Mouse (Mus musculus) midbrain, embryonic 12.5 days (tissue): ENCODE measurements around the gene Mtmr4. TPM values are rescaled to one million over a fixed set of nuclear protein-coding genes. Genes with fewer than 3 reads are reported as not detected.

Experiments
- ATAC-seq: fragments of 200-750 bp; cut with Nextera tagmentation; 2 replicates; pipeline ENCODE4 v1.8.0; 2017; ENCODE audit warnings: low read depth, moderate TSS enrichment, moderate library complexity; ENCODE audit not compliant: low FRiP score
- H3K27ac ChIP-seq: fragments of 300-500 bp; sonication (generic); replicated peaks from 2 replicates; pipeline ENCODE4 v1.5.1; 2016; ENCODE audit warnings: mild to moderate bottlenecking
- H3K27me3 ChIP-seq: fragments of 300-500 bp; sonication (generic); 2 replicates; pipeline ENCODE4 v1.6.1; 2016; ENCODE audit warnings: mild to moderate bottlenecking
- H3K36me3 ChIP-seq: fragments of 300-500 bp; sonication (generic); 2 replicates; pipeline ENCODE4 v1.6.1; 2016
- H3K4me1 ChIP-seq: fragments of 300-500 bp; sonication (generic); 2 replicates; pipeline ENCODE4 v1.6.1; 2016
- H3K4me2 ChIP-seq: fragments of 300-500 bp; sonication (generic); replicated peaks from 2 replicates; pipeline ENCODE4 v1.6.1; 2016; ENCODE audit warnings: mild to moderate bottlenecking, moderate library complexity
- H3K4me3 ChIP-seq: fragments of 300-500 bp; sonication (generic); 2 replicates; pipeline ENCODE4 v1.5.1; 2016; ENCODE audit warnings: mild to moderate bottlenecking
- H3K9ac ChIP-seq: fragments of 300-500 bp; sonication (generic); replicated peaks from 2 replicates; pipeline ENCODE4 v1.6.1; 2016; ENCODE audit warnings: mild to moderate bottlenecking, moderate library complexity
- H3K9me3 ChIP-seq: fragments of 300-500 bp; sonication (generic); 2 replicates; pipeline ENCODE4 v1.6.1; 2016; ENCODE audit warnings: mild to moderate bottlenecking
- WGBS: fragments of 180-500 bp; shearing (Covaris S2); methylation state at CpG from one replicate; pipeline ENCODE4 v1.1.7; 2016; 5-methylcytosine and 5-hydroxymethylcytosine counted together
- polyA plus RNA-seq: library from polyadenylated mRNA; unstranded; fragments of >200 nt; fragmentation: Nextera tagmentation; extraction: Ambion mirVana; gene quantifications from 2 replicates; pipeline ENCODE4 v1.2.1, GENCODE M21; 2016

Mtmr4 gene
- polyA plus RNA-seq, 1 experiment from 2014 or later, result 76.9 TPM

DNA sequence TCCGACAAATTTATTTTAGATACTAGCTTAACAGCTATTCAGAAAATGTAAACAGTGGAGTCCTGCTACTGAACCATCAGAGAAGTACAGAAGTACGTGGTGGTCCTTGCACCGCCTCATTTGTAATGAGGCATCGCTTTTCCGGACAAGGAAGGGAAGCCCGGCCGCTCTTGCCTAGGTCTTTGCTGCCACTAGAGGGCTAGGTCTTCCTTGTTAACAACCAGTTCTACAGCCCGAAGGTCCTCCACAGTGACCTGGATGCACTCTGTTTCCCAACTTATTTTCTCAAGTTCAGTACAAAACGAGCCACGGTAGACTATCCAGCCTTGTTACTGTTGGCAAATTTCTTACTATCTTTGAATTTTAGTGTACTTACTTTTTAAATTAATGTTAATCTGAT, 37.9 kb downstream of the Mtmr4 start:
- peaks cover 11% of the 10 kb centered on the region; the same call in 1 of the 2 replicates for H3K36me3 ChIP-seq
- no peaks in the 10 kb centered on the region for H3K4me1 ChIP-seq
- no peak overlapping the region for H3K4me2 ChIP-seq
- no peak overlapping the region for H3K4me3 ChIP-seq
- no peak overlapping the region for H3K27ac ChIP-seq
- H3K9ac ChIP-seq, result no peak overlapping the region
- no peak for ATAC-seq
- WGBS, result 40% methylated on average over 10 of the region's 10 CpGs
- H3K9me3 ChIP-seq, result no peaks in the 10 kb centered on the region
- H3K27me3 ChIP-seq, result no peaks in the 10 kb centered on the region

DNA sequence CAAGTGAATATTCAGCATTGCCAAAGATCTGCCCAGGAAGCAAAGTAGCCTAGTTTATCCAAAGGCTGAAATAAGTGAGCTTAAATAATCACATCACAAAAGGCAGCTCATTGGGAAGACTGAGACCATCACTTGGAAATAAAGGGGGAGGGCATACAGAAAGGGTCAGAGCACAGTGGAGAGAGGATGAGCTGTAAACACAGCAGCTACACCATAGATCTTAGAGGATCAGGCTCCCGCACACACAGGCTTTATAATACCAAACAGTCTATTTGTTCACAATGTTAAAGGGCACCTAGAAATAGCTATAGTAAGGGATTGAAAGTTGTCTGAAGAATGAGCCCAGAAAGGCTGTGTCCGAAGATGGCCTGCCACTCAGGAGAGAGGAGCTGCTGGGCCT, 46.8 kb downstream of the Mtmr4 start:
- ATAC-seq, result no peak
- 11% methylated on average over 2 of the region's 2 CpGs for WGBS
- no peak overlapping the region for H3K27ac ChIP-seq

DNA sequence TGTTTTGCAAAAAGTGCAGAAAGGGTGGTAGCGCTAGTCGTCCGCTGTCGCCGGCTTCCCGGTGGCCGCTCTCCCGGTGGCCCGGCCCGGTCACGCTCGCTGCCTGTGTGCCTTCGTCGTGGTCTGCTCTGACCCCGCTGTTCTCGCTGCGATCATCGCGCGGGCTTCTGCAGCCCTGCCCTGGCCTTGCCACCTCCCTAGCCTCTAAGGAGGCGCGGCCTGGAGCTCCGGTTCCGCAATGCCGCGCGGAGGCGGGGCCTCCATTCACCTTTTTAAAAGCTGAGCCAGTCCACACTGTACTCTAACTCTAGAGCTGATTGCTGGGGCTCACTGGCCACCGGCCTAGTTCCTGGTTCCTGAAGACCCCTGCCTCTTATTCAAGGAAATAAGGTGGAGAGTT, 47.2 kb downstream of the Mtmr4 start:
- ATAC-seq, result peak; percentile 34; the same call in 1 of the 2 replicates

More for the DNA sequence above, 46.8 kb downstream of the Mtmr4 start:
- H3K4me1 ChIP-seq, result peaks cover 11% of the 10 kb centered on the region
- H3K36me3 ChIP-seq, result peaks cover 5% of the 10 kb centered on the region; the same call in 1 of the 2 replicates
- H3K9me3 ChIP-seq, result no peaks in the 10 kb centered on the region
- H3K4me2 ChIP-seq, result peak overlapping the region; percentile 63
- peak overlapping the region; percentile 41 for H3K4me3 ChIP-seq
- no peaks in the 10 kb centered on the region for H3K27me3 ChIP-seq
- peak overlapping the region; percentile 67 for H3K9ac ChIP-seq

DNA sequence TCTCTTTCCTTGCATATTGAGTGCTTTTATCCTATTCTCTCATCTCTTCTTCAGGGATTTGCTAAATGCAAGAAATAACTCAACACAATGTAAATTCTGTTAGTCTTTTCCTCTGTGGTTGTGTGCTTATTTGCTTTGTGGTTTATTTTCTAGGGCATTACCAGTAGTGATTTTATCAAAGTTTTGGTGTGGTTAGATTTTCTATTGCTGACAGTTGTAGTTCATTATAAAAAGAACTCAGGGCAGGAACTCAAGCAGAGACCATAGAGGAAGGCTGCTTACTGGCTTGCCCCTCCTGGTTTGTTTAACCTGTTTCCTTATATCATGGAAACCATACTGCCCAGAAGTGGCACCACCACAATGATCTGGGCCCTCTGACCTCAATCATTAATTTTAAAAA, 50.9 kb downstream of the Mtmr4 start:
- peaks cover 11% of the 10 kb centered on the region for H3K4me1 ChIP-seq
- H3K9ac ChIP-seq, result no peak overlapping the region
- no peak overlapping the region for H3K4me3 ChIP-seq
- no peaks in the 10 kb centered on the region for H3K9me3 ChIP-seq
- no peak for ATAC-seq
- H3K4me2 ChIP-seq, result no peak overlapping the region
- no peaks in the 10 kb centered on the region for H3K27me3 ChIP-seq
- H3K27ac ChIP-seq, result no peak overlapping the region
- H3K36me3 ChIP-seq, result no peaks in the 10 kb centered on the region

More for the DNA sequence above, 47.2 kb downstream of the Mtmr4 start:
- Histone ChIP-seq H3K9me3 (no peaks in the 10 kb centered on the region), H3K27ac (no peak overlapping the region), H3K4me3 (peak overlapping the region; percentile 41), H3K36me3 (peaks cover 5% of the 10 kb centered on the region; the same call in 1 of the 2 replicates), H3K9ac (peak overlapping the region; percentile 67), H3K27me3 (no peaks in the 10 kb centered on the region), H3K4me2 (peak overlapping the region; percentile 63), H3K4me1 (peaks cover 11% of the 10 kb centered on the region)
- 1% methylated on average over 29 of the region's 29 CpGs for WGBS

DNA sequence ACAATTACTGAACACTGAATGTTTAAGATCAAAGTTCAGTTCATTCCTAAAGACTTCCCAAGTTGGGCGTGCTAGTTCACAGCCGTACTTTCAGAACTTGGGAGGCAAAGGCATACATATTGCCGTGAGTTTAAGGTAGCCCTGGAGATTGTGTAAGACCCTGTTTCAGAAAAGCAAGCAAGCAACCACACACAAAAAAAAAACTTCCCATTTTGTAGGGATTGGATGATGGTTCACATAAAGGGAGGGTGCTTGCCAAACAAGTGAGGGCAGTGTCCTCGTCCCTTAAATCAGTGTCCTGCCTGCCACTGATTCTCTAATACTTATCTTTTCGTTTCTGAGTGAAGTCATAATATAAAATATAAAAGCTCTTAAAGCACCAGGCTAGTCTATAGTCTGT, 62.7 kb downstream of the Mtmr4 start:
- Histone ChIP-seq H3K9me3 (no peaks in the 10 kb centered on the region), H3K4me1 (no peaks in the 10 kb centered on the region), H3K9ac (no peak overlapping the region), H3K36me3 (no peaks in the 10 kb centered on the region), H3K27me3 (no peaks in the 10 kb centered on the region), H3K27ac (no peak overlapping the region), H3K4me2 (no peak overlapping the region), H3K4me3 (no peak overlapping the region)
- ATAC-seq, result no peak
- WGBS, result 84% methylated on average over 5 of the region's 5 CpGs

DNA sequence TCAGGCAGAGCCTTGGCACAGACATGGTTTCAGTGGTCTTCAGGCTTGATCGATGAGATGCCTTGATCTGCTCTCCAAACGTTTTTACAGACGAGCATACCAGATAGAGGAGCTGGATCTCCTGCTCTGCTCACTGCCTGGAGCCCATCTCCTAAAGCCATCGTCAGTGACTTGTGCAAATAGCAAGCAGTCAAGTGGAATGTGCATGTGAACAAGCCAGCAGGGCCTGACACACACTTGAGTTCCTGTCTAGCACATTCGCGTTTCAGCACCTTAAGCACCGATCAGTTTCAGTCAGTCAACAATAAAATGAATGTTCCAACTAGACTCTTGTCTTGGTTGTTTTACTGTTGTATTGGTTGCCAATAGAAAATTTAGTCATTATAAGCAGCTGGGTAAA, 67.3 kb downstream of the Mtmr4 start:
- Histone ChIP-seq H3K4me3 (no peak overlapping the region), H3K9me3 (no peaks in the 10 kb centered on the region), H3K27me3 (peaks cover 16% of the 10 kb centered on the region), H3K4me2 (no peak overlapping the region), H3K27ac (no peak overlapping the region), H3K36me3 (no peaks in the 10 kb centered on the region), H3K9ac (no peak overlapping the region), H3K4me1 (peaks cover 8% of the 10 kb centered on the region)
- no peak for ATAC-seq
- WGBS, result 70% methylated on average over 7 of the region's 7 CpGs

DNA sequence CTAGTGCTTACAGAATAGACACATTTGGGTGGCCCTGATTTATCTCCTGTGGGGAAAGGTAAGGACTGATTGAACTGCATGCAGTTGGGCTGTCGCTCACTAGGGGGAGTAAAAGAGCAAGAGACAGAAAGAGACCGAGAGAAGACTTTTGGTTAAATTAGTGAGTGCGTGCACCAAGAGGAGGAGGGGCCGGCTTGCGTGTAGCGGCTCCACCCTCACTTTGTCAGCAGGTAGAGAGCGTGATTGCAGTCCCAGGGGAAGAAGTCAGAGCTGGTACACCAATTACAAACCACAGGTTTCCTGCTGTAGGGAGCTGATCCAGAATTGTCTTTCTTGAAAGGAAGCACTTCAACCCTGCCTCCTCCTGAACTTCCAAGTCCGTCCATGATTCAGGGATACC, 70.4 kb downstream of the Mtmr4 start, which contains the start of gene Rnf43:
Rnf43 (plus strand) TSS at position 316 of the 400 bp plus-strand sequence.
- Histone ChIP-seq H3K36me3 (no peaks in the 10 kb centered on the region), H3K4me2 (peak within 1 kb of the TSS; percentile 54), H3K4me1 (peaks cover 8% of the 10 kb centered on the region), H3K9ac (no peak within 1 kb of the TSS), H3K4me3 (peak within 1 kb of the TSS; percentile 35), H3K9me3 (no peaks in the 10 kb centered on the region), H3K27ac (no peak within 1 kb of the TSS), H3K27me3 (peaks cover 21% of the 10 kb centered on the region)
- ATAC-seq, result peak; percentile 34; the same call in 1 of the 2 replicates
- WGBS, result 1% methylated on average over 8 of the region's 8 CpGs

DNA sequence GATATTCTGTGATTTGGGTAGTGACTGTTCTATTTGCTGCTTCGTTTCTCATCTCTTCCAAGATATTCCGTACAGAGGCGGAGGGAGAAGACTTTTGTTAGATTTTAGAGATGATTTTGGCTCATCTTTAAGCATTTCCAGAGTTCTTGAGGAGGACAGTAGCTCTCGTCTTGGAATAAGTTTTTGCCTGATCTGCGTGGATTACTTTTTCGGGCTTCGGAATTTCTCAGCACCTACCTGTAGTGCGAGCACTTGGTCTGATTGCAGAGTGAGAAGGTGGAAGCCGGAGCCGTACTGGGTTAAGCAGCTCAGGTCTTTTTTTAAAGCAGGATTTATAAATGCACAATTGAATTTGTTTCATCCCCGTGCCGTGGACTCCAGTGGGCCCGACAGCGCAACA, 70.9 kb downstream of the Mtmr4 start:
- H3K36me3 ChIP-seq, result no peaks in the 10 kb centered on the region
- no peak for ATAC-seq
- H3K27me3 ChIP-seq, result peaks cover 21% of the 10 kb centered on the region
- H3K27ac ChIP-seq, result no peak overlapping the region
- H3K4me3 ChIP-seq, result peak overlapping the region; percentile 35
- peak overlapping the region; percentile 54 for H3K4me2 ChIP-seq
- peaks cover 8% of the 10 kb centered on the region for H3K4me1 ChIP-seq
- WGBS, result 13% methylated on average over 14 of the region's 14 CpGs
- H3K9me3 ChIP-seq, result no peaks in the 10 kb centered on the region
- H3K9ac ChIP-seq, result no peak overlapping the region

DNA sequence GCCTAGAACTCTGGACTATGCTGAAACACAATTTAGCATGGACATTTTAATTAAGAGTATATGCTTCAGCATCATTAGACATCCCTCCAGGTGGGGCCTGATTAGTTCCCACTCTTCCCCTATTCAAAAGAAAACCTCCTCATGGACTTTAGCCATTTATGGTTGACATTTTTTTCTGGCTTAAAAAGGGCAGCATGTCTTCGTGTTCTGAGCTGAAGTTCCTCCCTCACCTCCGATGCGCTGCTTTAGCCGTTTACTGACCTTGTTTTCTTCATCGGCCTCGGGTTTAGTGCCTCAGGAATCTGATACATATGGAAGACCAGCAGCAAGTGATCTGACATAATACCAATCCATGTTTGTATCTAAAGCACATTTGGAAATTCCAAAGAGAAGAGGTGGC, 72.0 kb downstream of the Mtmr4 start:
- Histone ChIP-seq H3K36me3 (no peaks in the 10 kb centered on the region), H3K27ac (no peak overlapping the region), H3K27me3 (peaks cover 21% of the 10 kb centered on the region), H3K4me3 (no peak overlapping the region), H3K9ac (no peak overlapping the region), H3K4me1 (peaks cover 8% of the 10 kb centered on the region), H3K4me2 (no peak overlapping the region), H3K9me3 (no peaks in the 10 kb centered on the region)
- no peak for ATAC-seq
- WGBS, result 80% methylated on average over 6 of the region's 6 CpGs

DNA sequence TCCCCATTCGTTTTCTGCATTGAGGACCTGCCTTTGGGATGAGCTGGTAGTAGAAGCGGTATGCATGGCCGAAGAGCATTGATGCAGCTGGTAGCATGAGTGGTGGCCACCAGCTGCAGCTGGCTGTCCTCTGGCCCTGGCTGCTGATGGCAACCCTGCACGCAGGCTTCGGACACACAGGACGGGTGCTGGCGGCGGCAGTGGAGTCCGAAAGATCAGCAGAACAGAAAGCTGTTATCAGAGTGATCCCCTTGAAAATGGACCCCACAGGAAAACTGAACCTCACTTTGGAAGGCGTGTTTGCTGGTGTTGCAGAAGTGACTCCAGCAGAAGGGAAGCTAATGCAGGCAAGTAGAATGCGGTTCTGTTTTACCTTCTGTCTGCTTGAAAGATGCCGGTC, 72.6 kb downstream of the Mtmr4 start:
- Histone ChIP-seq H3K4me2 (no peak overlapping the region), H3K27me3 (peaks cover 21% of the 10 kb centered on the region), H3K4me3 (no peak overlapping the region), H3K36me3 (no peaks in the 10 kb centered on the region), H3K9ac (no peak overlapping the region), H3K4me1 (peaks cover 8% of the 10 kb centered on the region), H3K27ac (no peak overlapping the region), H3K9me3 (no peaks in the 10 kb centered on the region)
- no peak for ATAC-seq
- WGBS, result 85% methylated on average over 12 of the region's 12 CpGs

DNA sequence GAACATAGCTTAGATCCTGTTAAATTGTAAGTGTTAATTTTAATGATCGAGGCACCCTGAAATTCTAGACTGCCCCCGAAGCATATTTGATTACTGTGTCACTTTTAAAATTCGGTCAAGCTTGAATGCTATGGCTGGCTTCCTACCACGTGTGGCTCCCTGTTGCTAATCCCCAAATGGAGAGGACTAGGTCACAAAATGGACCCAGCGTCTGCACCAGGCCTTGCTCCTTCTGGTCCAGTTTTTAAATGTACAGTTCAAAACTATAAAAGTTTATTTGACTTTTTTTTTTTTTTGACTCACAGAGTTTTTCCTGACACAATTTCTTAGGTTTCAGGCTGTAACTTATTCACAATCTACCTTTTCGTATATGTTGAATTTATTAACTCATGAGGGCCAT, 73.3 kb downstream of the Mtmr4 start:
- WGBS, result 67% methylated on average over 6 of the region's 6 CpGs

DNA sequence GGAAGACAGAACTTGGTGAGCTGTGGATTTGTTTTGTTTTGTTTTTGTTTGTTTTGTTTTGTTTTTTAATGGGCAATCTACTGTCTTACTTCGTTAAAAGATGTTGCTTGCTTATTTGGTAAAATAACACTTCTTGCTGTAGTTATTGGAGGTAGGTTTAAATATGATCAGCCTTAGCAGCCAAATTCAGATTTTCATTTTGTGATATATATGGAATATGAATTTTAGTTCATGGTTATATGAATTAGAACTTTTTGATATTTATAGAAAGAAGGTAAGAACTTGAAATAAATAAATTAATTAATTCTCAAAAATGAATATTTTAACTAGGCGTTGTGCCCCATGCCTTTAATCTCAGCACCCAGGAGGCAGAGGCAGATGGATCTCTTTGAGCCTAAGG, 73.7 kb downstream of the Mtmr4 start:
- Histone ChIP-seq H3K36me3 (no peaks in the 10 kb centered on the region), H3K27me3 (peaks cover 21% of the 10 kb centered on the region), H3K4me2 (no peak overlapping the region), H3K4me3 (no peak overlapping the region), H3K9ac (no peak overlapping the region), H3K27ac (no peak overlapping the region), H3K9me3 (no peaks in the 10 kb centered on the region), H3K4me1 (peaks cover 8% of the 10 kb centered on the region)
- WGBS, result 75% methylated on average over 2 of the region's 2 CpGs
- ATAC-seq, result no peak

More for the DNA sequence above, 73.3 kb downstream of the Mtmr4 start:
- Histone ChIP-seq H3K27me3 (peaks cover 21% of the 10 kb centered on the region), H3K36me3 (no peaks in the 10 kb centered on the region), H3K27ac (no peak overlapping the region), H3K9me3 (no peaks in the 10 kb centered on the region), H3K4me3 (no peak overlapping the region), H3K9ac (no peak overlapping the region), H3K4me2 (no peak overlapping the region), H3K4me1 (peaks cover 8% of the 10 kb centered on the region)
- ATAC-seq, result no peak
